Mouse (Mus musculus) small intestine, adult 2 months (tissue): ENCODE measurements at regions not wholly inside any gene's neighbourhood (a gene's known extent, or its start where the extent isn't known, plus 50 kb on each side); places are given as distances from the start of the nearest gene placed in this dataset.

Experiments
- H3K27ac ChIP-seq: fragments of 200-500 bp; 2 replicates; pipeline ENCODE4 v1.5.1; 2012; ENCODE audit warnings: low read depth, low read length, control low read depth, inconsistent platforms; ENCODE audit not compliant: insufficient read depth
- H3K27me3 ChIP-seq: fragments of 200-500 bp; 2 replicates; pipeline ENCODE4 v1.6.1; 2012; ENCODE audit warnings: mild to moderate bottlenecking, moderate library complexity, low read length, inconsistent platforms; ENCODE audit not compliant: control insufficient read depth, insufficient read depth
- H3K36me3 ChIP-seq: fragments of 200-500 bp; 2 replicates; pipeline ENCODE4 v1.6.1; 2012; ENCODE audit warnings: mild to moderate bottlenecking, low read length, control low read depth, inconsistent platforms; ENCODE audit not compliant: control insufficient read depth, insufficient read depth
- H3K4me1 ChIP-seq: fragments of 200-500 bp; 2 replicates; pipeline ENCODE4 v1.6.1; 2012; ENCODE audit warnings: low read length, inconsistent platforms, mixed read lengths; ENCODE audit not compliant: control insufficient read depth, insufficient read depth, insufficient read length
- H3K4me3 ChIP-seq: fragments of 200-500 bp; 2 replicates; pipeline ENCODE4 v1.5.1; 2012; ENCODE audit warnings: low read depth, mild to moderate bottlenecking, control low read depth, inconsistent platforms, low read length, moderate library complexity
- CTCF ChIP-seq: fragments of 200-500 bp; IDR thresholded peaks from 2 replicates; pipeline ENCODE4 v1.5.1; 2012; ENCODE audit warnings: low read depth, mild to moderate bottlenecking, control low read depth, inconsistent platforms, low read length, moderate library complexity, mixed read lengths; ENCODE audit not compliant: insufficient replicate concordance, insufficient read length; ENCODE audit errors: extremely low read depth
- POLR2A ChIP-seq: fragments of 200-500 bp; IDR thresholded peaks from 2 replicates; pipeline ENCODE4 v1.6.1; 2012; ENCODE audit warnings: low read depth, mild to moderate bottlenecking, control low read depth, inconsistent platforms, low read length, moderate library complexity
- WGBS: fragments of 180-500 bp; shearing (Covaris S2); methylation state at CpG from one replicate; pipeline ENCODE4 v1.1.7; 2018; 5-methylcytosine and 5-hydroxymethylcytosine counted together

DNA sequence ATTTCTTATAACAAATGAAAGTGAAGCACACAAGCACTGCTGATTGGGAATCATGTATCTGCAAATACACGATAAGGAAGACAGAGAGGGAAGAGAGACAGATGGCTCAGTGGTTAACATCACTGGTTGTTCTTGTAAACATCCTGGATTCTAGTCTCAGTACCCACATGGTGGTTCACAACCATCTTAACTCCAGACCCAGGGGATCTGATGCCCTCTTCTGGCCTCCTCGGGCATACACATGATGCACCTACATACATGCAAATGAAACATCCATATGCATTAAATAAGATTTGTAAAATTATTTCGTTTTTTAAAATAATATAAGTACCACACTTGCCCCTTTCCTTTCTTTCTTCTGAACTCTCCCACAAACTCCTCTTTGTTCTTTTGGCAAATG, 106.4 kb upstream of the Gm10181 start:
- H3K27ac ChIP-seq: no peak overlapping the region
- WGBS: 70% methylated on average over 3 of the region's 3 CpGs
- no peak for TF ChIP-seq POLR2A
- no peak for TF ChIP-seq CTCF
- H3K27me3 ChIP-seq: no peaks in the 10 kb centered on the region
- H3K4me3 ChIP-seq: no peak overlapping the region
- H3K4me1 ChIP-seq: no peaks in the 10 kb centered on the region
- H3K36me3 ChIP-seq: no peaks in the 10 kb centered on the region

DNA sequence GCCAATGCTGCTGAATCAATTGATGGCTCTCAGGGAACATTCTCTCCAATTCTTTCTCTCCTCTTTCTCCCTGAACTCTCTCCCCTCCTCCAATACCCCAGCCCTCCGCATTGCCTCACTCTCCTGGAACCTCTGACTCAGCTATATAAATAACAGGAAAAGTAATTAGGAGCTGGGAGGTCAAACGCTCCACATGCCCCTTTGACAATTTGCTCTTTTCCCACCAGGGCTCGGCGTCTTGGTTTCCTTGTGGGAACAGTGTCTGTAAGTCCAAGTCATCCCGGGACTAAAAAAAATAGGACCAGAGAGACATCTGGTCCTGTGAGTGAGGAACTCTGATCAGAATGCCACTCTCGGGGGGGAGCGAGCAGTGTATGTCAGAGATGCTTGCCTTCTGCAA, 94.7 kb upstream of the Gm10181 start:
- no peaks in the 10 kb centered on the region for H3K4me1 ChIP-seq
- no peaks in the 10 kb centered on the region for H3K36me3 ChIP-seq
- no peak for TF ChIP-seq CTCF
- TF ChIP-seq POLR2A: no peak
- no peaks in the 10 kb centered on the region for H3K27me3 ChIP-seq
- H3K4me3 ChIP-seq: no peak overlapping the region
- no peak overlapping the region for H3K27ac ChIP-seq
- WGBS: 33% methylated on average over 7 of the region's 7 CpGs

DNA sequence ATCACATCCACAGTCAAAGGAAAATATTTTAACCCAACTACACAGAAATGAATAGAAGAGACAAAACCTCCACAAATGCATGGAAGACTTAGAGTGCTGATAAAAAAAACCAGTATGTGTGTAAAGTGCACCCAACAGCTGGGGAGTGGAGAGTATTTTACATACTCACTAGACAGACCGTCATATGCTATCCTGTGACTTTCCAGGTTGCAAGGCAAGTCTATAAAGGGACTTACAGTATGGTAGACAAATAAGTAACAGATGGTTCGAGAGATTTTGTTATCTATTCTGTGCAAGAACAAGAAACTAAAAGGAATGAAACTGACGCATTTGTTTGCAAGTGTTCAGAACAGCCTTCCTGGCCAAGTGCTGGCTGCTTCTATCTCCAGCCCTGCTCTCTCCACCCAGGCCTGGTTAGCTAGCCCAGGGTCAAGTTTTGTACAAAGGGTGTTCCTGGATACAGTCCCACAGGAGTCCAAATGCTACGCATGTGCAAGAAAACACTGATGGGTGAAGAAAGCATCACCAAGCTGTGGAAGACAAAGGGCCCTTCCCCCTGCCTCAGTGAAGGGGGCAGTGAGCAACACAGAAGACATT, 68.0 kb upstream of the Gm10181 start:
- no peaks in the 10 kb centered on the region for H3K27me3 ChIP-seq
- H3K4me1 ChIP-seq: no peaks in the 10 kb centered on the region
- WGBS: 76% methylated on average over 4 of the region's 4 CpGs
- no peaks in the 10 kb centered on the region for H3K36me3 ChIP-seq
- TF ChIP-seq POLR2A (no peak), CTCF (no peak)
- no peak overlapping the region for H3K27ac ChIP-seq
- H3K4me3 ChIP-seq: no peak overlapping the region

DNA sequence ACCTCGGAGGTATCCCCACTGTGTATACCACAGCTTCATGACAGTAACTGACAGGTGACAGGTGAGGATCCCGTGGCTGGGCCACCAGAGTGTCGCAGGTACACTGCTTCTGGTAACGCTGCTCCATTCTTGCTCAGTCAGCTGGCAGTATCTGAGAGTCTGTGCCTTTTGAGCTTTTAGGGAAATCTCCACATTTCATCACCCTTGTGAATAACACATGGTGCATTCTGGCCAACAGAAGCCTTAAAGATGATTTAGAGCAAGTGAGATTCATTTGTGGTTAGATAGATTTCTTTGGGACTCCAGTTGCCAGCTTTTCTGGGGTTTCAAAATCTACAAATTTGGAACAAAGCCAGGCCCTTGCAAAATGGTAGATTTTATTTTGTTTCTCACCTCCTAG, 66.8 kb upstream of the Gm10181 start:
- Histone ChIP-seq H3K4me1 (no peaks in the 10 kb centered on the region), H3K27ac (no peak overlapping the region), H3K36me3 (no peaks in the 10 kb centered on the region), H3K4me3 (no peak overlapping the region), H3K27me3 (no peaks in the 10 kb centered on the region)
- TF ChIP-seq POLR2A (no peak), CTCF (no peak)
- 75% methylated on average over 4 of the region's 4 CpGs for WGBS

DNA sequence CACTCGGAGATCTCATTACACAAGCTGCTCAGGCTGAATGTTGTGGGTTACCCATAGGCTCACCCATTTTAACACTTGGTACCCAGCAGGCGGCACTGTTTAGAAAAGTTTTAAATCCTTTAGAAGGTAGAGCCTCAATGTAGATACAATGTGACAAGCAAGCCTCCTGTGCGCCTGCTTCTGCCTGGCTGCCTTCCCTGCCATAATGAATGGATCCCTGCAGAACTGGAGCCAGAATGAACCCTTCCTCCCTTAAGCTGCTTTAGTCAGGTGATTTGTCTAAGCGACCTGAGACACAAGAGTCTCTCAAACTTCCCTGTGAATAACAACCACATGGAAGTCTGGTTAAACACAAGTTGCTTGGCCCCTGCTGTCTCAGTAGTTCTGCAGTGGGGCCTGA, 64.7 kb upstream of the Gm10181 start:
- Histone ChIP-seq H3K4me1 (no peaks in the 10 kb centered on the region), H3K27me3 (no peaks in the 10 kb centered on the region), H3K4me3 (no peak overlapping the region), H3K36me3 (no peaks in the 10 kb centered on the region), H3K27ac (no peak overlapping the region)
- 60% methylated on average over 4 of the region's 4 CpGs for WGBS
- no peak for TF ChIP-seq POLR2A
- no peak for TF ChIP-seq CTCF

DNA sequence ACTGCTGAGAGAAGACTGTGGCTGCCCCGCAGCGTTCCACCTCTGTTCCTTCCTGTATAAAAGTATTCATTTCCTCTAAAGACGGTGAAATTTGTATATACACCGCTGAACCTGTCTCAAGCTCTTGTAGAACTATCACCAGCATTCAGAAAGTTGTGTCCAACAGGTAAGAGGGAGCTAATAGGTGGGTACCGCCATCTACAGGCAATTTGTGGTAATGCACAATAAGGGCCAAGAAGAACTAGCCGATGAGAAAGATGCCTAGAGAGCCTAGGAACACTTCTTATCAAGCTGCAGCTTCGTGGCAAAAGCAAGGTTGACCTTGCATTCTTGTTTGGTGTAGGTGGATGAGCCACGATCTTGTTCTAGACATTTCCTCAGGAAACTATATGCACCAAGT, 61.6 kb upstream of the Gm10181 start:
- H3K27ac ChIP-seq: no peak overlapping the region
- 7% methylated on average over 8 of the region's 8 CpGs for WGBS
- H3K36me3 ChIP-seq: no peaks in the 10 kb centered on the region
- H3K4me3 ChIP-seq: no peak overlapping the region
- H3K27me3 ChIP-seq: no peaks in the 10 kb centered on the region
- TF ChIP-seq CTCF (no peak), POLR2A (no peak)
- H3K4me1 ChIP-seq: no peaks in the 10 kb centered on the region

DNA sequence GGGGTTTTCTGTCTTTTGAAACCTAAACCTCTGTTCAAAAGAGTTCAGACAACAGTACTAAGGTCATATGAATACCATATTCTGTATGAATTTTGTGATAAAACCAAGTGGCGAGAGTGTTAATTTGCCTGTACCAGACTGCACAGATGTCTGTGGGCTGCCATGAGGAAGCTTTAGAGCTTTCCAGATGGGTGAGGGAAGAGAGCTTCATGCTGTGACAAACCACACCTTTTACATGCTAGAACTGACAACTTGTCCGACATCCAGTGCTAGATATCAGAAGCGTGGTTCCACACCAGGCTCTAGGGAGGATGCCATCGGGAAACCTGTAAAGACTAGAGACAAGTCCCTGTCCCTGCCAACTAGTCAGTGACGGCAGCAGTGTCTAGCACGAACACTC, 60.9 kb upstream of the Gm10181 start:
- Histone ChIP-seq H3K4me1 (no peaks in the 10 kb centered on the region), H3K27ac (no peak overlapping the region), H3K36me3 (no peaks in the 10 kb centered on the region), H3K4me3 (no peak overlapping the region), H3K27me3 (no peaks in the 10 kb centered on the region)
- TF ChIP-seq CTCF (no peak), POLR2A (no peak)
- 63% methylated on average over 6 of the region's 6 CpGs for WGBS

DNA sequence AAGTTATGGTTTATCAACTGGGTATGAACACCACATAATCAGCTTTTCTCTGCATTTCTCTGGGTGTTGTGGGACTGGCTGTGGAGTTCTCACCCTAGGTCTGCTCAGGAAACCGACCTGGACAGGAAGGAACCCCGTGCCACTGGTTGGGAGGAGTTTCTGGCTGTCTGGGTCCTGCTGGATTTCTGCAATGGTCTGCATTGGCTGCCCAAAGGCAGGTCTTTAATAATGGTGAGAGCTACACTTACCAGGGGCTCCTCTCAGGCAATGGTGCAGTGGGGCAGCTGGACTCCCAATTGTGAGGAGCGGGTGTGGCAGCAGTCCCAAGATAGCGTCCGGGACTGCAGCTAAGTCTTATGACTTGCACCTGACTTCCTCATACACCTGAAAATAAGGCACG, 57.8 kb upstream of the Gm10181 start:
- Histone ChIP-seq H3K27me3 (no peaks in the 10 kb centered on the region), H3K36me3 (no peaks in the 10 kb centered on the region), H3K4me1 (no peaks in the 10 kb centered on the region), H3K4me3 (no peak overlapping the region), H3K27ac (no peak overlapping the region)
- 70% methylated on average over 6 of the region's 6 CpGs for WGBS
- TF ChIP-seq CTCF (no peak), POLR2A (no peak)
